8 mouse cellular contexts compared by ENCODE assay signal in genomic region chr9:121830956-121831293, GRCm38 (mm10). TPM values are rescaled to one million over a fixed set of nuclear protein-coding genes. Genes with fewer than 3 reads are reported as not detected.
A peak's percentile ranks its signal among the peaks of the same experiment; 100 is the strongest.
DNase-seq lines count a peak whose midpoint lies in the region; TF ChIP-seq lines count a peak whose summit lies in the region.

No protein-coding gene starts in this region.

- H3K4me3 ChIP-seq in E14TG2a.4 (replicated peaks; ENCODE audit: low read length): no peak overlapping the region

- H3K9me3 ChIP-seq in E14TG2a.4 (ENCODE audit: low read length): peaks cover 14% of the 10 kb centered on the region

- H3K4me1 ChIP-seq in E14TG2a.4 (replicated peaks; ENCODE audit: low read depth, low read length): no peaks in the 10 kb centered on the region; the same call in 1 of the 2 replicates

- peak; percentile 85 for TF ChIP-seq CTCF in E14TG2a.4 (conservative IDR thresholded peaks at IDR 0.05; ENCODE audit: low read length)

- 0 out of 2 replicates have a peak, but pooled peaks cover 5% of the 10 kb centered on the region for H3K27me3 ChIP-seq in E14TG2a.4 (ENCODE audit: insufficient read depth, low read length)

- peak; percentile 70 for DNase-seq in adrenal gland, adult 2 months
- peak; percentile 66 for DNase-seq in embryo, embryonic 11.5 days (ENCODE audit: low read depth, low spot score)
- peak; percentile 89 for DNase-seq in heart, postnatal 4 days
- DNase-seq in layer of hippocampus, adult 8-10 months (ENCODE audit: low spot score in 2 of 2): peak; percentile 70 to 90
- peak; percentile 89 for DNase-seq in lung, postnatal 10 days
- peak; percentile 86 for DNase-seq in retina, postnatal 1 day
- DNase-seq in thymus, postnatal 4 days: peak; percentile 86

- no peaks in the 10 kb centered on the region for H3K36me3 ChIP-seq in E14TG2a.4 (ENCODE audit: insufficient read depth, low read length)

RNA-seq across cellular contexts. Expression of gene Ccdc13, which starts 8.3 kb away (rescaled TPM):
- 1 to 10 TPM in 1 of 2 experiments, under 1 TPM in 1; 0.63 to 1.0 TPM for total RNA-seq in adrenal gland, adult 2 months (2021)
- polyA plus RNA-seq in adrenal gland, adult 2 months (2012; rRNA removed): 0.26 and 1.2 TPM in 2 replicates
- total RNA-seq in heart, postnatal 4 days (2021): not detected
- 10 to 100 TPM in 1 of 4 experiments, 1 to 10 TPM in 3; 4.3 to 10.7 (median 9.4) TPM for total RNA-seq in layer of hippocampus, adult 8-10 months (2022)

RNA-seq across cellular contexts. Expression of gene Higd1a, which starts 27.2 kb away (rescaled TPM):
- total RNA-seq in adrenal gland, adult 2 months (2021): 100 to 1,000 TPM in 1 of 2 experiments, 10 to 100 TPM in 1; 44.6 to 103 TPM
- polyA plus RNA-seq in adrenal gland, adult 2 months (2012; rRNA removed): 15.4 and 20.8 TPM in 2 replicates
- 100 to 1,000 TPM; 153 to 165 TPM for total RNA-seq in heart, postnatal 4 days (2021)
- 10 to 100 TPM; 73.8 to 88.7 (median 86.3) TPM for total RNA-seq in layer of hippocampus, adult 8-10 months (2022)

RNA-seq across cellular contexts. Expression of gene Hhatl, which starts 38.6 kb away (rescaled TPM):
- not detected for total RNA-seq in adrenal gland, adult 2 months (2021)
- polyA plus RNA-seq in adrenal gland, adult 2 months (2012; rRNA removed): 0.13 and 0.17 TPM in 2 replicates
- total RNA-seq in heart, postnatal 4 days (2021): 10 to 100 TPM; 72.5 to 84.4 TPM
- total RNA-seq in layer of hippocampus, adult 8-10 months (2022): 10 to 100 TPM; 15.2 to 23.6 (median 20.1) TPM

RNA-seq across cellular contexts. Expression of gene Klhl40, which starts 53.5 kb away (rescaled TPM):
- not detected for total RNA-seq in adrenal gland, adult 2 months (2021)
- not detected in 2 replicates for polyA plus RNA-seq in adrenal gland, adult 2 months (2012; rRNA removed)
- total RNA-seq in heart, postnatal 4 days (2021): 10 to 100 TPM; 14.1 to 15.4 TPM
- total RNA-seq in layer of hippocampus, adult 8-10 months (2022): 1 to 10 TPM; 3.5 to 5.7 (median 4.4) TPM

Comparison
In these comparisons a context has a peak if more than half of its experiments do, and no peak if none do; other contexts are left out.
1. RNA of gene Hhatl, which starts 38.6 kb away (total RNA-seq): 72.5 to 84.4 TPM in heart, postnatal 4 days and 15.2 to 23.6 TPM in layer of hippocampus, adult 8-10 months; not detected in adrenal gland, adult 2 months; every median in the first group is over 10 times any median in the second.
2. Peak in every context shown above with its lines, with median percentiles within 50 percentile points of each other: DNase-seq.